Mouse (Mus musculus) common myeloid progenitor, adult 5-6 weeks (primary cell): ENCODE measurements around the gene Crybg2. TPM values are rescaled to one million over a fixed set of nuclear protein-coding genes. Genes with fewer than 3 reads are reported as not detected.
A peak's percentile ranks its signal among the peaks of the same experiment; 100 is the strongest.

Experiments used
- ATAC-seq: replicated peaks from 2 replicates; pipeline ENCODE4 v1.8.0; 2016; ENCODE audit warnings: low read depth, mild to moderate bottlenecking, moderate TSS enrichment, inconsistent platforms; ENCODE audit not compliant: poor library complexity, severe bottlenecking
- total RNA-seq: library from RNA; stranded (forward); fragments of 200-1000, 187-1606 nt; gene quantifications from 2 replicates; pipeline ENCODE4 v1.2.3, GENCODE M21; 2017

Crybg2 gene
- total RNA-seq, result not detected in 2 replicates

DNA sequence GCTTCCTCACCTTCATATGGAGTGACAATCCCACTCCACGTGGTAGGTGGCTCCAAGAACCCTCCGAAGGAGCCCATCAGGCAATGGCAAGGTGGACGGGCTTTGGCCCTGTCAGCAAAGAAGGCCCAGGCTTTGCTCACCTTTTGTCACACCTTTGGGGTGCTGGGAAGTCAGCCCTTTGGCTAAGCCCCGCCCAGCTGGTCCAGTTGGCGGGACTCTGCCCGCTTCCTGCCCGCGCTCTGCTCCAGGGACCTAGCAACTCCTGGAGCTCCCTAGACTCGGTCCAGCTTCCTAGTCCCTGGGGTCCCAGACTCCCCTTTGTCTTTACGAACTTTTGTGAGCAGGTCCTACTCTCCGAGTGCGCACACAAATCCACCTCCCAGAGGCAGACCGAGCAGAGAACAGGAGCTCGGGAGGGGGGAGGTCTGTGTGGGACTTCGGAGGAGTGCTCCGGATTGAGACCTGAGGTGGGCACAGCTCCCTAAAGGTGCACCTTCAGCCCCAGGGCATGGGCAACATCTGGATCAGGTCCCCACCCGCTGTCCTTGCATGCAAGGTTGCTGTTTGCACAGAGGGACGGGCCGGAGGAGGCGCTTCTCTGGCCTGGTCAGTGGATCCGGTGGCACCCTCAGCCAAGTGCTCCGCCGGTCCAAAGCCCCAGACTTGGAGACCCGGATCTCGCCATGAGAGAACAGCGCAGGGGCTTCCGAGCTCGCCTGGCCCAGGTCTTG lies at the start of gene Crybg2:
Crybg2 (plus strand) TSS at position 681 of the 731 bp plus-strand sequence.
- ATAC-seq, result no peak

DNA sequence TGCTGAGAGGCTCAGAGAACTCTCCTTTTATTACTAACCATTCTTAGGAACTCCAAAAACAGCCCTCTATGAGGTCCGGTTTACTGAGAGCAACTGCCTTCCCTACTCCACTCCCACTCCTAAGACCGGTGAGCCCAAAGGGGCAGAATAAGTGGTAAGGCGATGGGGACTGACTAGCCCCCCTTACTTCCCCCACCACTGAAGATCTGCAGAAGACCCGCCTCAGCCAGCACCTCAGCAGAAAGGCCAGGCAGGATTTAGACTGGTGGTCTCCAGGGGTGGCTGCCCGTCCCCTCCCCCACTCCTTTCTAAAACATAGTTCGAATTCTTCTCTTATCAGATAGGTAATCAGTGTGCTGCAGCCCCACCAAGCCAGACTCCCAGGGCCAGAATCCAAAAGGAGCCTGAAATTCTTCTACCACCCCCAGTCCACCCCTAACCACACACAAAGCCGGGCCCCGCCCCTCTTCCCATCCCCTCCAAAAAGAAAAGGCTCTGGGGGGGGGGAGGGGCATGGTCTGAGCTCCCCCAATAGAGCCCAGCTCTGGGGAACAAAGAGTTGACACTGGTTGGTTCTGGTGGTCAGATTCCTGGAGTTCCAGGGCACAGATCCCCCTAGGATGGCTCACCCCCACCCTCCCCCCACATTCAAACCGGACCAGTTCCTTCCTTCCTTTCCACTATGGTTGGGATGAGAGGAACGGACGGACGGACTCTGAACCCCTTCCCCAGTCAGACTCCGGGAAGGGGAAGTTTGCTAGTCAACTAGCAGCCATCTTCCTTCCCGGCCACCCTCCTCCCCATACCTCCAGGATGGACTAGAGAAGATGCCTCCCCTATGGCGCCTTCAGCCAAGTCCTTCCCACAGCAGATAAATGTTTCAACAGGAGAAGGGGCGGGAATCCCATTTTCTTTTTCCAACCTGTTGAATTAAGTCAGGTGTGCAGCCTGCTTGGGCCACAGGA lies 48.9 kb upstream of the Crybg2 start:
- ATAC-seq, result no peak

DNA sequence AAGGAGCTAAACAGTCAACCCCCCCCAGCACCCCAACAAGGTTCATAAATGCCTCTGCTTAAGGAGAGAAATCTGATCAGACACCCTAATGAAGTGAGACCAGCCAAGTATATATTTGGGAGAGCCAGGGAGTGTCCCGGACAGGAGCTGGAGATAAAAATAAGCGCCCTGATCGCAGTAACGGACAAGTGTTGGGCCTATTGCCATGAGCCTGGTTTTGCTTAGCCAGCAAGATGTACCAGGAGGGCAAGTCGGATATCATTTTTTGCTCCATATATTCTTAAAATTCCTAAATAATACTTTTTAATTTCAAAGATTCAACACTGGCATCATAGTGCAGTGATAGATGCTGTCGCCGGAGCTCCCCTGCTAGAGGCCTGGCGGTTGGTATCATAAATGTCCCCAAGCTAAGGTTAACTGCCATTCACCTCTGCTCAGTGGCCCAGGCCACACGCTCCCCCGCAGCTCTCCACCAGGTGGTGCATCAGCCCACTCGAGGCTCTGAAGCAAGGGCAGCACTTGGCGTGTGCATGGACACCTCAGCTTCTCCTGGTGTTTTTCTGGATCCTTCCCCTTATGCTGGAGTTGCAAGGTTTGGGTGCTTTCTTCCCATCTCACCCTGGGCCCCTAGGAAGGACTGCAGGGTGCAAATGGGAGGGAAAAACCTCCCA lies 47.6 kb upstream of the Crybg2 start:
- ATAC-seq, result peak; percentile 56; the same call in 1 of the 2 replicates

GRCm38 (mm10) chr4:134016208-134016607 lies 44.4 kb upstream of the Crybg2 start:
- no peak for ATAC-seq

DNA sequence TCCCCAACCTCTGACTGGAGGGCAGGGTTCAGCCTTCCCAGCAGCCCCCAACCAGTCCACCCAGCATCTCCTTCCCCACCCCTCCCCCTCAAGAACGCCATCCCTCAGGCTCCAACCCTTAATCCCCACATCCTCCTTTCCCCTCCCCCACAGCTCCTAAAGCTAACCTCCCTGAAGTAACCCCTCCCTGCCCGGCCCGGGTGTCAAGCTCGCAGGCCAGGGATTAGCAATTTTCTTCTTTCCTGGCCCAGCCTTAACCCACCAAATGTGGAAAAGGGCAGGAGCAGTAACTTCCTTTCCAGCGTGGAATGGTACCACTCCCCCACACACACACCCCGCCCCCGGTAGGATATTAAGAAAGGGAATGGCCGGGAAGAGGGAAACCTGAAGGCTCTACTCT lies 43.8 kb upstream of the Crybg2 start:
- ATAC-seq, result no peak

DNA sequence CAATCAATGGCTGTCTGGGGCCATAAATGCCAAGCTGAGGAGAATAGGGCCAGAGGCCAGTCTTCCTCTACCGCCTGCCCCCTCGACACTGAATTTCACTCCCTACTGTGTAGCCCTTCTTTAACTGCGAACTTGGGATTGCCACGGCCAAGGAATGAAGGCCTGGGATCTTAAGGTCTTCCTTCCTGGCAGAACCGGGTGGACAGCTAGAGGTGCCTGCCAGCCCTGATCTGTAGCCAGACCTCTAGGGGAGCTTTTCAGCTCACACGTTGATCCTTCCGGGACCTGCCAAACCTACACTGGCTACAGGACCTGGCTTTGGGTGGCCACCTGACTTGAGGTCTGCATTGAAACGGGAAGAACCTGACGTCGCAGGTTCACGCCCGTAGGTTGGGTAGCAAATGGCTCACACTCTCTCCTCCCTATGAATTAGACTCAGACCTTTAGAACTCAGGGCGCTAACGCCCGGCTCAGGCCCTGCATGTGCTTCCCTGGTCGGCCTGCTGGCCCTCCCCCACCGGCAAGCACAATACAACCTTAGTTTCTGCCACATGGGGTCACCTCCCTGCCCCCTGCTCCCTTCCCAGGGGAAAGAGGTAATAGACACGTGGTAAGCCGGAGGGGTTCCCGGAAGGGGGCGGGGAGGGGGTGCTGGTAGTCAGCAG lies 43.3 kb upstream of the Crybg2 start:
- ATAC-seq, result no peak

- no peak for ATAC-seq
Measured at GRCm38 (mm10) chr4:134018038-134018778, 42.4 kb upstream of the Crybg2 start.

DNA sequence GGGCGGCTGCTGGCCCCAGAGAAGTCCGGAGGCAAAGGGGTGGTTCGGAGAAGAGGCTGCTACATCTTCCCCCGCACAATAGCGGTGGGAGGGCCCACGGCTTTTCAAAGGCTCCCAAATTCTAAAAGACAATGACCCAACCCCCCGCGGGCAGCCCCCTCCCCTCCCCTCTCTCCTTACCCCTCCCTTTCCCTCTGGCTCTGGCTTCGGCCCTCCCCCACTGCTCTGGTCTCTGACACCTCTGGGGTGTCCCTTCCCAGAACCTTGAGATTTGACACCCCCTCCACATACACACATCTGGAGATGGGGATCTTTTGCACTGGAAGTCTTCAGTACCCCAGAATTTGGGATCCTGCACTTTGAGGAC lies 41.9 kb upstream of the Crybg2 start, which contains the start of gene Lin28a:
Lin28a (minus strand) TSS at position 63 of the 367 bp plus-strand sequence.
- ATAC-seq, result no peak

DNA sequence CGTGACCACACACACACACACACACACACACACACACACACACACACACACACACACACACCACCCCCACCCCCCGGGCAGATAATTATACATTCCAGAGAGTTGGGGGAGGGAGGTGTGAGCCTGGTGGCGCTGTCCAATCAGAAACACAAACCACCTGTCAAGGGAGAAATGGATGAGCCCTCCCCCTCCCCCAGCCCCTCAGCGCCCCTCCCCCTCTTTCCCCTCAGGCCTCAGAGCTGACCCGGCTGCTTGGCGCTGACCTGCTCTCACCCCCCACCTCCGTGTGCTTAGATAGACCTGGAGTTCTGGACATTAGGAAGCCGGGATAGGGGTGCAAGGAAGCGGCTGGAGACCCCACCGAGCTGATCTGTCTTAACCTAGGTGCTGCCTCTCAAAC lies 41.4 kb upstream of the Crybg2 start:
- no peak for ATAC-seq

DNA sequence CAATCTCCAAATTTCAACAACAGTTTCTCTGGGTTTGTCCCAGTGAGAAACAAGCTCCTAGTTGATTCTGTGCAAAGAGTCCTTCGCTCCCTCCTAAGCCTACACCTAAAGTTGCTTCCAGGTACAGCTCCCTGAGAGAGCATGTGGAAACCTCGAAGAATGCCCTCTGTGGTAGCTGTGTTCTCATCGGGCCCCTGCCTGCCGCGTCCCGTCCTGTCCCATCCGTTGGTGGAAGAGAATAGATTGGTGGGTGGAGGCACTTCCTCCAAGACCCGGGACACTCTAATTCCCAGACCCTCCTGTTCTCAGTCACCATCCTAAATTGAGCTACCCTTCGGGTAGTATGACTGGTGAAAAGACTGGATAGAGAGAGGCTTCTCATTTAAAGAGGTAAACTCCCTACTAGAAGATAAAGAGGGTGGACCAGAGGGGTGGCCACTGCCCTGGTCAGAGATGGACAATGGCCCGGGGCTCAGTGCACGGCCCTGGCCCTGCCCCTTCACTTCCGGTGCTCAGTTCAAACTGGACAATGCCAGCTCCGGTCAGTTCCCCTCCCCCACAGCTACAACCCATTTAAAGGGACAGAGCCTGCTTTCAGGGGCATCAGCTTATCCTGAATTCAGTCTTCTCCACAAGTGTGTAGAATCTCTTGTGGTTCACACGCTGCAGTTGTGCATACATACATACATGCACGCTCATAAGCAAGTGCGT lies 40.8 kb upstream of the Crybg2 start:
- no peak for ATAC-seq

- peak; percentile 90 for ATAC-seq
Measured at GRCm38 (mm10) chr4:134020621-134021020, 40.0 kb upstream of the Crybg2 start.

DNA sequence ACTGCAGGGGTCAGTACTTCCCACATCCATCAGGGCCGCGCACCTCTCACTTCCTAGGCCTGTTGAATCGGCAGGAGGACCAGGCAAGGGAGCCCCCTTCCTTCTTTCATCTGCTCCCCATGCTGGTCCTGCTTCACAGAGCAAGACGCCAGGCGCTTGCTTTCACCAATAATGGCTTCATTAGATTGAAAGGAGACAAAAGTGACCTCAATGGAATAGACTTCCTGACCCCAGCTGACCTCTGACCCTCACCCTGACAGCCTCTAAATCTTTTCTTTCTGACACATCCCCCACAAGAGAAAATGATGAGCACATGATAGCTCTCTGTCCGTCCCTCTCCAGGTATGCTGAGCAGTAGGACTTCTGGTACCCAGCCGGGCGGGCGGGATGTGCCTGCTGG lies 34.8 kb upstream of the Crybg2 start:
- ATAC-seq, result no peak

GRCm38 (mm10) chr4:134035953-134036352 lies 24.7 kb upstream of the Crybg2 start:
- ATAC-seq, result peak; percentile 76

DNA sequence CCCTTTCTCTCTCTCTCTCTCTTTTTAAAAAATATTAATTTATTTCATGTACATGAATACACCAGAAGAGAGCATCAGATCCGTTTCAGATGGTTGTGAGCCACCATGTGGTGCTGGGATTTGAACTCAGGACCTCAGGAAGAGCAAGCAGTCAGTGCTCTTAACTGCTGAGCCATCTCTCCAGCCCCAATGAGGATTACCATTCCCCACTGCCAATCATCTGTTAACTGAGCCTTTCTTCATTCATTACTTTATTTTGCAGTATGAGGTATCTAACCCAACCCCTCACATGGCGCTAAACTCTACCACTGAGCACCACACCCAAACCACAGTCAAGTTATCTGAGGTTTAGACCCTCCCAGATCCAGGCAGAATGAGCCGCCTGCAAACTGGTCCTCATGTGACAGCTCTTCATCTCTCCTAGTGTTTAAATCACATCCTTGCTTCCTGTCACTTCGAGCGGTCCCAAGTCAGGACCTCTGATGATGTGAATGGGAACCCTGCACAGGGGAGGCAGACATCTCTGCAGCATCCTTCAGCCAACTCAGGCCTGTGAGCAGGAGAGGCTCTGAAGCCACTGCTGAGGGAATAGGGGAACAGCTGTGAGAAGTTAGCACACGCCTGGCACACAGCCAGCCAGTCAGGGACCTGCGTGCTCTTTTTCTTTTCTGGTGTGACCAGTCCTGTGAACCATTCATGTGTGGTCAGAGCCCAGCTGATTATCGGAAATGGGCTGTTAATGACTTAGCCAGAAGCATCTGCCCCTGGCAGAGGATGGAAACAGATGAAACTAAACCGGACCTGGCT lies 19.1 kb upstream of the Crybg2 start:
- peak; percentile 87 for ATAC-seq

DNA sequence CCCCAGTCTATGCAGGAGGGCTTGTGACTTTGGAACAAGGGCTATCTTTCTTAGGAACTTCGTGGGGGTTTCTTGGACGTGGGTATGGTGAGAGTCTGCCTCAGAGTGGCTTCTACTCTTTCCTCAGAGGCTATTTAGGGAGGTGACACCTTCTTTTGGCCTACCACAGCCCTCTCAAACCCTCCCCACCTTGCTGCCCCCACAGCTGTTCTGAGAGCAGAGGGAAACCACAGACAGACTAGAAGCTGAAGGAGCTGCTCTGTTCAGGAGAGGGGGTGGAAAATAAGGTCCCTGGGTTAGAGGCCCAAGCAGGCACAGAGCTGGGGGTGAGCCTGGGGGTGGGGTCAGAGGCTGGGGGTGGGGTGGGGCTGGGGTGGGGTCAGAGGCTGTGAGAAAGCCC lies 17.6 kb upstream of the Crybg2 start:
- ATAC-seq, result no peak

GRCm38 (mm10) chr4:134047648-134048047 lies 13.0 kb upstream of the Crybg2 start:
- no peak for ATAC-seq

DNA sequence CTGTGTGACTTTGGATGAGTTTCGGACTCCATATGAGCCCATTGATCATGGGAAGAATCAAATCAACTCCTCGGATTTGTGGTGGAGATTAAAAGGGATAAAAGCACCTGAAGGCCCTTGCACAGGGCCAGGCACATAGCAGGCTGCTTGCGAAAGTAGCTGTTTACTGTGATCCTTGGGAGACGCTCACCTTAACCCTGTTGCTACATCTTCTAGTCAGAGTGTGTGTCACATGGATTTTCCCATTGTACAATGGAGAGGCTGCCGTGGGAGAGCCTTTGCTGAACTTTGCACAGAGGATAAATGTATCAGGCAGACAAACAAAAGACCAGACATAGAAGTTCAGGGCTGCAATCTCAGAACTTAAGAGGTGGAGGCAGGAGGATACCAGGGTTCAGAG lies 8.7 kb upstream of the Crybg2 start:
- ATAC-seq, result no peak

DNA sequence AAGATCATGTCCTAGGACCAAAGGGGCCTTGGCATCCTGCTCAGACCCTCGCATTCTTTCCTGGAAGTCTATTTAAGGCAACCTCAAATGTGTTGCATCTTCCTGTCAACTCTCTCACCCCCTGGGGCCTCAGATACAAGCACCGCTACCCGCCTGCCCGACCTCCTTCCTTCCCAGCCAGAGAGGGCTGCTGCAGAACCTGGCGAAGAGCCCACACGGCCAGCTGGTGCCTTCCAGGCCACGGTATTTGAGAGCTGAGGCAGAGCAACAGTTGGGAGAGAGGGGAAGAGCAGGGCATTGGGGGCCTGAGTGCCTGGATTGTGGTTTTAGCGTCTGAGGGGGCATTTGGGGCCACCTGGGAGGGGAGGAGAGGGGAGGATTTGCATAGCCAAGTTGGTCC lies 8.1 kb upstream of the Crybg2 start:
- peak; percentile 85 for ATAC-seq
